Mouse (Mus musculus) cerebellum, adult 2 months (tissue): ENCODE data around the gene Col8a2.

Experiments used
- CTCF ChIP-seq: fragments of 200-500 bp; IDR thresholded peaks from 2 replicates; pipeline ENCODE4 v1.5.1; 2011; ENCODE audit warnings: low read depth, mild to moderate bottlenecking, control low read depth, low read length, moderate library complexity, borderline replicate concordance; ENCODE audit not compliant: insufficient read depth
- POLR2A ChIP-seq: fragments of 200-500 bp; IDR thresholded peaks from 2 replicates; pipeline ENCODE4 v1.6.1; 2011; ENCODE audit warnings: low read length, control low read depth, borderline replicate concordance; ENCODE audit not compliant: insufficient read depth

- TF ChIP-seq CTCF, result no peak
- no peak for TF ChIP-seq POLR2A
Observed at GRCm38 (mm10) chr4:126278565-126278915, 8.1 kb upstream of the Col8a2 start.
